Mouse (Mus musculus): ENCODE data around the gene Rgs6.

Gene Rgs6

DNA sequence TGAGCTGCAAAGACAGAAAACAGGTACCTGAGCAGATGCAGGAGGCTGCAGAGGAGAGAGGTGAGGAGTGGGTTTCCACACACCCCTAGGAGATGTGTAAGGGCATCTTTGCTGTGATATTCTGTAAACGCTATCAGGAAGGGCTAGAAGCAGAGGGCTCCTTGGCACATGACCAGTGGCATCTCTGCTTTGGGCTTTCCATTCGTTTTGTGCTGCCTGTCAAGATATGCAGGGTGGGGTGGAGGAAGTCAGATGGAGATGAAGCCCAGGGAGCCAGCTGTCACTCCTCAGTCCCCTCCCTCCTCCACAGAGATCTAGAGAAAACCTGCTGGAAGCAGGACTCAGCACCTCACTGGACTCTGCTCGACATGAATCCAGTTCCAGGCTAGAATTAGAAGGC, 555.0 kb downstream of the Rgs6 start:
- DNase-seq = no peak

DNA sequence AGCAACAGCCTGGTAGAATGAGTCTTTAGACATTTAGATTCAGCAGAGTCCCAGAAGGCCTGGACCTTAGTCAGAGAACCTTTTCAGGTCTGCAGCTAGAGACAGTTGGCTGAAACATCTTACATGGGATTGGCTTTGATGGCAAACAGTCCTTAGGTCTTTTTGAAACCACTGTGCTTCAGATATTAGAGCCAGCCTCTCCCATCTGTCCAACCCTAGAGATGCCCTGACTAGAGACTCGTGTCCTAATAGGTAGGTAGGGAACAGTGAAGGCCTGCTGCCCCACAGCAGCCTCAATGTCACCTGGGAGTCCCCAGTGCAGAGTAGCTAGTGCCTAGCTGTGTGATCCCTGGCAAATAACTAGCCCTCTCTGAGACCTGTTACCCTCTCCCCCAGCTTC, 555.5 kb downstream of the Rgs6 start:
- no peak for DNase-seq

DNA sequence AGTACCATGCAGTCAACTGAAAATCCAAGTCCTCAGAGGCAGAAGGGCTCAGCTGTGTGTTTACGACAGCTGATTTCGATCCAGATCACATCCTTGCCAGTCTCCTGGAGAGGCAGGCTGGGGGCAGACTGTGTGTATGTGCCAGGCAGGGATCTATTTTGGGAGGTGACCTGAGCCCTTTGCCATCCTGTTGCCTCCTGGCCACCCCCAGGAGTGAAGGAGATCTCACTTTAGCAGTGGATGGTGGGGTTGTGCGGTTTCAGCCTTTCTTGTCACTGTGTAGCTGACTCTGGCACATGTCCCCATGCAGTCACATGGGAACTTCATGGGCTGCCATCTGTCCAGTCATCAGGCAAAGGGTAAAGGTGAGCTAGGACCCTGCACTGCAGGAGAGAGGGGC, 557.0 kb downstream of the Rgs6 start:
- DNase-seq = no peak

DNA sequence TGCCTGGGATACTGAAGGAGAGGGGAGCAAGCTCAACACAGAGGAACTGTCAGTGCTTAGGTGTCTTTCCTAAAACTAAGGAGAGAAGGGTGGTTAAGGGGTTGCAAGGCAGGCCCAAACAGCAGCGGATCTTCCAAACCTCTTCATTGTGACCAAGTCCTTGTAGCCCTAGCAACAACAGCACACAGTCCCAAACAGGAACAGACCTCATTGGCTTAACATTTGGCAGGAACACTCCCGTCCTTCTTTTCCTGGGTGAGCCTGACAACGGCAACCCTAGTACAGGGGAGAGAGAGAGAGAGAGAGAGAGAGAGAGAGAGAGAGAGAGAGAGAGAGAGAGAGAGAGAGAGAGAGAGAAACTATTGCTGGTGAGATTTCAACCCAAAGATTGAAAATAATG, 557.8 kb downstream of the Rgs6 start:
- no peak for DNase-seq

DNA sequence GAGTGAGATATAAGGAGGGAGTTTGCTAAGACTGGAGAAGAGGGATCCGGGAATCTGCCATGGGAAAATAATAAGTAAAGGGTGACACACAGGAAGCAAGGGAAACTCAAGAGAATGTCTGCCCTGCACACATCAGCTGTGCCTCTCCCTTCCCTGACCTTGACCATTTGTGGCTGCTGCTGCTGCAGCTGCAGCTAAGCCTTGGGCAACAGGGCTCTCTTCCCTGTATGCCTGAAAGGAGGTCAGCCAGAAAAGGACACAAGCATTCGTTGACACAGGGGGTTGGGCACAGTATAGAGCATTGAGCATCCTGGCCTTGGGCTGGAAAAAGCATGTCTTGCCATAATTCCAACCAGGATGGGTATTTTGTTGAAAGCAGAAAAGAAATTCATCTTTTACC, 558.8 kb downstream of the Rgs6 start:
- DNase-seq = no peak

DNA sequence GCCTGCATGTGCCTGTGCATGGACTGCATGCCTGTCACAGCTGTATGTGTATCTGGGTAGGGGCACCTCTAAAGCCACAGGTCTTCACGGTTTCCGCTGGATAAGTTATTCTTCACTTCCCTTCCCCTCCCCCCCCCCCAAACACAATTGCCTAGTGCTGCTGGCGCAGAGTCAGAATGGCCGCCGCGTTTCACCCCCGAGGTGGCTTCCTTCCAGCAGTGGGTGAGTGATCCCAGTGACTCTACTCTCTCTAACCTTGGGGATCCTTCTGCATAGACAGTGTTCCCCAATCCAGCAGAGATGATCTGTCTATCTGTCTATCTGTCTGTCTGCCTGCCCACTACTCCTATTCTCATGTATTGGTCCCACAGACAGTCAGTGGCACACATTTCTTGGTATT, 561.9 kb downstream of the Rgs6 start:
- no peak for DNase-seq

DNA sequence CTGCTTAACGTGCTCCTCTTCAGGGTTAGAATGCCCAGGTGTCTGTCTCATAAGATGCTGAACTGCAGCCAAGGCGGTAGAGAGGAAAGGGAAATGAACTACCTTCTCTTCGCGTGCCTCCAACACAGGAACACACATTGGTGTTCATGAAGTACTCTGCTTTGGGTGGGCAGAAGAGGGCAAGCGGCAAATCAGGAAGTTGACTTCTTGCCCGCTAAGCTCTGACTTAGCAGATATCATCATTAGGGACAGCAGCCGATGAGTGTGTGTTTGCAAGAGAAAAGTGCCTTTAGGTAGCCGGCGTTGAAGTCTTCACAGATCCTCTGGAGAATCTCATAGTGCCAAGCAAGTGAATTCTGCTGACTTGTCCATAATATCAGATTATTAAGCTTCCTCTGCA, 562.7 kb downstream of the Rgs6 start:
- no peak for DNase-seq

DNA sequence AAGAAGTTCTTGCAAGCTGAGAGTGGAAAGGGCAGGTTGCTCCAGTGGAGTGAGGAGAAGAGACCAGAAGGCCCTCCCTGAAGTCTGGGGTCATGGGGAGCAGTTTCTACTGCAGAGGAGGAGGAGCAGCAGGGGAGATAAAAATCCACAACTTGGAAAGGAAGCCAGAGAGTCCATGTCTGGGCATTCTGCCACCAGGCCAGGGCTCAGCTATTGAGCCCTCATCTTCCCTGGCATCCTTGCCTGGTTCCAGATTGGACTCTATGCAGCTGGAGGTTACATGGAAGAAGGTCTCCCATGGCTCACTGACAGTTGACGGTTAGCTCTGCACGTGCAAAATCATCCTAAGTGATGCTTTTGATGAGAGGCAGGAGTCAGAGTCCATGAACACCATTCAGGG, 563.4 kb downstream of the Rgs6 start:
- DNase-seq = no peak

DNA sequence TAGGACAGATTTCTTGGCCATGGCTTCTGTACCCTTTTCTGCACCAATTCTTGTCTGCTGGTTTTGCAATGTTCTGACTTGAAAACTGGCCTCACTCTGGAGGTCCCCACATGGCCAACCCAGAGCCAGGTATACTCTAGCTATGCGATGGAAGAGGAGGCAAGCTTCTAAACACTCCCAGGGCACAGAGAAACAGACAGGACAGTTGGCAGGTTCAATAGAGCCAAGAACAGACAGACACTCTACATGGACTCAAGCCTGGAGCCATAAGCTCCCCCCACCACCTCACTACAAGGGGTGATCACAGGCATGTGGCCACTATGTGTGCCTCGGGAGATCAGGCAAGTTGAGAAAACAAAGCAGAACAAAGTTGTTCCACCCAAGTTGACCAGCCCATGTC, 572.1 kb downstream of the Rgs6 start:
- DNase-seq = no peak

DNA sequence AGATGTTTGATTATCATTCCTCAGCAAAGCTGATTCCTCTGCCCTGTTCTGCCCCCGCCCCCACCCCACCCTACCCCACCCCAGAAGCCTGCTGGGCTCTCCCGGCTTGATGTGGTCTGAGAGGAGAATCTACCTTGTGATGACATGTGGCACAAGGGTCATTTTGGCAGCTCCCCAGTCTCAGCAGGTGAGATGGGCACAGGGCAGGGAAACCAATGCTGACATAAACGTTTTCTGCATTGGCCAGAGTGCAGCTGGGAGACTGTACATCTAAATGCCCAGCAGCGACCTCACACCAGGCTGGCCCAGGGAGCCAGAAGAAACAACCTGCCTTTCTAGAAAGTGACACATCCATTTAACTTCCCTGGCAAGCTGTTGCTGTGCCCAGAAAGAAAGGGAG, 572.6 kb downstream of the Rgs6 start:
- no peak for DNase-seq

DNA sequence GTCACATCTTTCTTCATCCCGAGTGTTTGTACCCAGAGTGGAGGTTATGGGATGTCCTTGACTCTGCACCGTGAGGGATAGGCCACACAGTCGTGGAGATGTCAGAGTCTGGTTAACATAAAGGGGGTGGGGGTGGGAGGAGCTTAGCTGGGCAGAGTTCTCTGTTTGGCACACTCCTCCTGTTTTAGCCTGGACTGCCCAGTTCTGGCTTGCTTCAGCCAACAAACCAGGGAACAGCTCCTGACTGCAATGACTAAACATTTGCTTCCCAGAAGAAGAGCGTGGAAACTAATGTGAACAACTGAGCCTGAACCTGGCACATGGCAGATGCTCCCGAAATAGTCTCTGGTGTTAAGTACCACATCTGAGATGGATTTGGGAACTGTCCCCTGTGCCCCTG, 575.6 kb downstream of the Rgs6 start:
- no peak for DNase-seq

DNA sequence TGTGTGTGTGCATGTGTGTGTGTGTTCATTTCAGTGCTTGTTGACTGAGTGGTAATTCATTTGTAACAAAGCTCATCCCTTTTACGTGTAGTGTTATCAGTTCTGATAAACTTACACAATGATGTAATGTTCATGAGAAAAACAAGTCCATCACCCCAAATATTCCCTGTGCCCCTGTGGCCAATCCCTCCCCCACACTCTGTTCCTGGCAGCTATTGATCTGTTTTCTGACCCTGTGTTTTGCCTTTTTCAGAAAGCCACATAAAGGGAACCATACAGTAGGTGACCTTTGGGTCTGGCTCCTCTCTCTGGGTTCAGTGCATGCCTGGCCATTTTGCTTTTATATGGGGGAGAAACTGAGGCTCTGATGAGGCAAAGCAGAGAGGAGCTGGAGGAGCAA, 577.0 kb downstream of the Rgs6 start:
- no peak for DNase-seq

DNA sequence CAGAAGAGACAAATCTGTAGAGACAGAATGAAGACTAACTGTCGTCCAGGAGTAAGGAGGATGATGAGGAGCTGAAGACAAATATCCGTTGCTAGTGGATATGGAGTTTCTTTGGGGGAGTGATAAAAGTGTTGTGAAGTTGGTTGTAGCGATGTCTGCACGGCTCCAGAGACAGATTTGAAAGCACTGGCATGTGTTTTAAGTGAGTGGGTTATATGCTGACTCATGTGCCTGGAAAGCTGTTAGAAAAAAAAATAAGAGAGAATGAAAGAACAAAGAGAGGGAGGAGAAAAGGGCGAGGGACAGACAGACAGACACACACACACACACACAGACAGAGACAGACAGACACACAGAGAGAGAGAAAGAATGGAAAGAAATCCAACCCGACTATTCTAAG, 580.2 kb downstream of the Rgs6 start:
- no peak for DNase-seq

DNA sequence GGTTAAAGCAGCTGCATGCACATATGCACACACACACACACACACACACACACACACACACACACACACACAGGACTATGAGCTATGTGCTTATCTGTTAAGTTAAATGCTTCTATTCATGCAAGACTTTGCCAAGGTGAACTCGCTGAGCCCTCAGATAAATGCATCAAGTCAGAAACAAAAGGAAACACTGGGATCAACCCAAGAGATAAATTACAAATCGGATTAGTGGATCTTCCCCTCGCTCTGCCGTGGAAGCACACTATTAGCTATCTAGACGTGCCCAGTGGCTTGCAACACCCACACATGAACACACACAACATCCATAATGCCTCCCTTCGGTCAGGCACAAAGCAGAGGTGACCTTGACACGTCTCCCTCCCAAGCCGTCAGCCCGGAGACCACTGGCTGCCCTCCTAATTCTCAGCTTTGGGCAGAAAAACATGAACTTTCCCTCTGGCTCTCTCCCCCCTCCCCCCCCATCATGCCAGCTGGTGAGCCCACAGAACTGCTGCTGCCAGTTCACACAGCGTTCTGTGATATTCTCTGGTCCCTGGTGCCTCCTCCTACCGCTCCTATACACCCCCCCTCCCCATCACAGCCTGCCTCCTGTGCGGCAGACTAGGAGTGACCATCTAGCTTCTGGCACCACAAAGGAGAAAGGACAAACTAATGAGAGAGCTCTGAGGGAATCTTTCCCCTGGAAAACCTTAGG, 581.6 kb downstream of the Rgs6 start:
- peak; percentile 7 for DNase-seq

DNA sequence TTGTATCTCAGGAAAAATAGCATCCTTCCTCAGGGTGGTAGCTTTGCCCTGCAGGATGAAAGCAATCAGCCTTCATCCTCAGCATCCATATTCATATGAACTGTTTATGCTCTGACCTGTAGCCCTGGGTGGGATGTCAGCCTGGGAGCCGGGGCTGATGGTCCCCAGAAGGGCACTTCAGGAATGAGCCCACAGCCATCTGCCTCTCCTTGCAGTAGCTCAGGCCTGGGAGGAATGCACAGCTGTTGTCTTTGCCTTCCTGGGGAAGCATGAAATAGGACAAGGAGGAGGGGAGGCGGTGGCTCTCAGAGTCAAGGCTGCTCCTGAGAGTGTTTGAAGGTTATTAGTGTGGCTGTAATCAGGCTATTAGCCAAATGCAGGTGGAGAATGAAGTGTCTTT, 590.7 kb downstream of the Rgs6 start:
- peak; percentile 10 for DNase-seq

DNA sequence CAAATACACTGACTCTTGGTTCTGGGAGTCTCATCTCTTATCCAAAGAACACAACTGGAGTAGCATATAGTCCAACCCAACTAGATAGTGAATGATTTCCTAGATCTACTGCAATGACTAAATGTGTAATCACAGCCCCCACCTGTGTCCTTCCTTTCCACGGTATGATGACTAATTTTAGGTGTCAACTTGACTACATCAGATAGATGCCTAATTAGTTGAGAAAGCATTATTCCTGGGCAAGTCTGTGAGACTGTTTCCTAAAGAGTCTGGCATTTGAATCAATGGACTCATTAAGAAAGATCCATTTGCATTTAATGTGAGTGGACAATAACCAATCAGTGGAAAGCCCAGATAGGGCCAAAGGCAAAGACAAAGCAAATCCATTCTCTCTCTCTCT, 591.8 kb downstream of the Rgs6 start:
- no peak for DNase-seq

DNA sequence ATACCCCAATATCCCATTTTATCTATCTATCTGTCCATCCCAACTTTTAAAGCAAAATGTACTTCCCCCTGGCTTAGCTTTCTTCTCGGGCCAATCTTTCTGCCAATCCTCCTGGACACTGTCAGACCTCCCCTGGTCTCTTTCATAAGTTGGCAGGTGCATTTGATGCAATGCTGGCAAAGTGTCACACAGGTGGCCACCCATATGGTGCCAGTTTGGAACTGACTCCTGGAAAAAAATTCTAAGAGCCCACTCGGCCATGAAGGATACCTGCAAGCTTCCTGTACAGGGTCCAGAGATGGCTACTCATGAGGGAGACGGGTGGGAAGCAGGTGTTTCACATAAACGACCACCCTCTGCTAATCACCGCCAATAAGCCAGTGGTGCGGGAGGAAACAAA, 592.5 kb downstream of the Rgs6 start:
- DNase-seq = no peak

DNA sequence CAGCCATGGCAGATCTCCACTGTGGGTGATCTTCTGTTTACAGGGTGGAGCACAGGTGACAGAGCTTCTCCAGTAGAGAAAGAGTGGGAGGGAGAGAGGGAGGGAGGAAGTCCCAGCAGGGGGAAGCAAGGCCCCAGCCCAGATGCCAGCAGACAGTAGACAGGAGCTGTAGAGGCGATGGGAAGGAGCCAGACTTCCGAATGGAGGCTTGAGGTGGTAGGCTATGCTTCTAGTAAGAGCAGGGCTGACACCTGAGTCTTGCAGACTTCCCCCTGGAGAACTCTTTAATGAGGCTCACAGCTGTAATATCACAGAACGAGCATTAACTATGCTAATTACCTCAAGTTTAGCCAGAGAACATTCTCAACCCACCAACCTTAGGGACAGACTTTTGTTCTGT, 613.6 kb downstream of the Rgs6 start:
- no peak for DNase-seq

DNA sequence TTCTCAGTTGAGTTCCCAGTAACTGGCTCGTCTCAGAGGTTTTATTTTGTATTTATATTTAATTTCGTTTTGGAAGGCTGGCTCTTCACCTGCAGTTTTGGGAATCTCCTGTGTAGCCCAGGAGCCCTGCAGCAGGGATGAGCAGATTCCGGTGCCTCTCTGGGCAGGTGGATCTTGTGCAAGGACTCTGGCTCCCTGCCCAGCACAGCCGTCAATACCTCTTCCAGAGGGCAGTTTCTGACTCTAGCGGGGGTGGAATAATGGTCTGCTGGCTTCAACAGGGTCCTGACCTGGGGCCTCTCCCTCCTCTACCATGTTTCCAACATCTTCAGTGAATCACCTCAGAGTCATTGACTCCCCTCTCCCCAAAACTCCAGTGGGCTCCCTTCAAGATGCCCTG, 616.3 kb downstream of the Rgs6 start:
- DNase-seq = no peak

DNA sequence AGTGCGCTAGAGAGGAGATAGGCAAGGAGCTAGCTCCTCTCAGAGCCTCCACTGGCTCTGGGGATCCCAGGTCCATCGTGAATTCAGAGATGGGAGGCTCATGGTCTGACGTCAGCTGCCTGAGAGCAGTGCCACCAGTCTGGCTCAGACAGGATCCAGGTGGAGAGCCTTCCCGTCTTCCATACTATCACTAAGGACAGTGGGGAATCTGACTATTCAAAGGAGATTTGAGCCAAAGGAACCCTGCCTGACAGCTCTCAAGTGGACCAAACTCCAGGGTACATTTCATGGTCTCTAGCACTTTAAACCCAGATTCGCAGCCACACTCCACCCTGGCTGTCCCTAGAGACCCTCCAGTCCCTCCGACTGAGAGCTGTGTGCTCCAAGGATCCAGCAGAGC, 618.8 kb downstream of the Rgs6 start:
- DNase-seq = no peak

DNA sequence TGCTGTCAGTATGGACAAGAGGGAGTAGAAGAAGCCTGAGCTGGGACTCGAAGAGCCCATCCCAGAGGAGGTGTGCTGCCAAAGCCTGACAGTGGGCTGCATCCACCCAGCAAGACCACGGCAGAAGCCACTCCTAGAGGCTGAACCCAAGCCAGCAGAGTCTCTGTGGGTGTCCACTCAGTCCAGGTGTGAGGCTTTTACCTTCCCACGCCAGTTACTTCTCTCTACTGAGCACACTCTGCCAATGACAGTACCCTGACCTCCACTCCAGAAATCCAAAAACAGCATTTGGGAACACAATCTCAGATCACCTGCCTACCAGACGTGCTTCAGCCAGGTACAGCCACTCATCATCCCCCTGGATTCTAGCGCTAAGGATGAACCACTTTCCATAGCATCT, 619.4 kb downstream of the Rgs6 start:
- no peak for DNase-seq

DNA sequence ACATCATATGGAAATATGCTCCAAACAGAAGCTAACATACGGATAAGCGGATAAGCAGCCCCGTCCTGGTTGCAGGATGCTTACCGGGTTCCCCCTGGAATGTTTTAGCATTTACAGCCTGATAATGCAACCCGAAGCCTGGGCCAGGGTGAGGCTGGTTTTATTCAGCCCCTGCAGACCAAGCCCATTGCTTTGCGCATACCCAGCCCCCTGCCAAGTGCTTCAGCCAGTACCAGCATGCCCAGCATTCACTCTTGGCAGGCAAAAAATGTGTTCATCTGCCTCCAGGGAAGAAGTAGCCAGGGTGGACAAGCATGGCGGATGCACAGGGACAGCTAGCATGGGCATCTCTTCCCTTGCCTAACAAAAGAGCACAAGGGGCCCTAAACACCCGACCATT, 619.9 kb downstream of the Rgs6 start:
- no peak for DNase-seq

DNA sequence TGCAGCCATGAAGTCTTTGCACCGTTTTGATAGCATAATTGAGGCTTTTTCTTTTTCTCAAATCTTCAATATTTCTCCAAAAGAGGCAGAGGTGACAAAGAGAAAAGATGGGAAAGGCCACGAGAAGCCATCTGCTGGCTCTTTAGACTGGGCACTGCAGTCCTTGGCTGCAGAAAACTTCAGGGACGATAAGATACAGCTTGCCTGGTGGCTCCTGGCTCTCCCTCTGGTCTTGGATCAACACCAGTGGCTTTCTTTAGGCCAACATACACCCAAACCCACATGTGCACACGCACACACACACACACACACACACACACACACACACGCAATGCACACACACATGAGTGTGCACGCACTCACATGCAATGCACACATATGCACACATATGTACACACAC, 620.7 kb downstream of the Rgs6 start:
- DNase-seq = no peak

DNA sequence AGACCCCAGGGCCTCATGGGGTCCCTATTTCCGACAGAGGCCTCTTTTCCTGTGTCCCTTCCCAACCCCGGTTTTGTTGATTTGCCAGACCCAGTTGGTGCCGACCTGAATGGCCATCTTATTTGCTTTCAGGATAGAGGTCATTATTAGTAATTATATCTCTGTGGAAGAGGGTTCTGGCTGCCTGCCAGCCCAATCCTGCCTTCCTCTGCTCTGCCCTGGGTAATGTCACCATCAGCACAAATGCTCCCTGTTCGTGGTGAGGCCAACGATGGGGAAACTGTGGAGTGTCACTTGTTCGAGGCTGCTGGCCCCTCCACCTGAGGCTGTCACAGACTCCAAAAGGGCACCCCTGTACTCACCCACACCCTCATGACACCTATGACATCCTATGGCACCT, 621.4 kb downstream of the Rgs6 start:
- DNase-seq = no peak

DNA sequence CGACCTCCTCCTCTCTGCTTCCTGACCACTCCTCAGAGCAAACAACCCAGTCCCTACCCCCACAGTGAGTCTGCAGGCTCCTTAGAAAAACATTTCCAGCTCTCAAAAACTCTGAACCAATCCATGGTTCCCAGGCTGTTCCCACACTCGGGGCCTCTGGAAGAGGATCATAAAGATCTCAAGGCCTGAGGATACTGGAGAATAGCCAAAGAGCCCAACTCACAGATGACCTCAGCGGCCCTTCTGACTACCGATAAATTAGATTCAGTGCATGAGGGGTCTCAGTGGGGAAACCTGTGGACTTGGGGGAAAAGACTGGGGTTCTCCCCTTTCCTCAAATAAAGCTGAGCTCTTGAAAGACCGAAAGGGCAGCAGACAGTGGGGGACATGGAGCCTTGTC, 622.2 kb downstream of the Rgs6 start:
- DNase-seq = no peak

DNA sequence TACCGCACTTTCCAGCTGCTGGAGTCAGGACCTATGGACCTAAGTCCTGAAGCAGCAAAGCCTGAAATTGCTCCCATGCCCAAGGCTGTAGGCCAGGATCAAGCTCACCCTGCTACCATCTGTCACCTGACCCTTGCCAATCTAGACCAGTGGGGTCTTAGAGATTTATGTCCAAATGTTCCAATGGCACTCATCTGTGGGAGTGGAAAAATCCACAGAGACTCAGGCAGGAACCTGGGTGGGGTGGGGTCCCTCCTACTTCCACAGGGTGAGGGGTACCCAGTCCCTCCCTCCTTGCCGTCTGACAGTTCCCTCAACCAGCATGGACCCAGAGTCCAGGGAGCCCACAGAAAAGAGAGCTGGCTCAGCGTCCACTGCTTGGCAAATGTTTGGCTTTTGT, 622.6 kb downstream of the Rgs6 start:
- DNase-seq = no peak
